In the genomic region with DNA sequence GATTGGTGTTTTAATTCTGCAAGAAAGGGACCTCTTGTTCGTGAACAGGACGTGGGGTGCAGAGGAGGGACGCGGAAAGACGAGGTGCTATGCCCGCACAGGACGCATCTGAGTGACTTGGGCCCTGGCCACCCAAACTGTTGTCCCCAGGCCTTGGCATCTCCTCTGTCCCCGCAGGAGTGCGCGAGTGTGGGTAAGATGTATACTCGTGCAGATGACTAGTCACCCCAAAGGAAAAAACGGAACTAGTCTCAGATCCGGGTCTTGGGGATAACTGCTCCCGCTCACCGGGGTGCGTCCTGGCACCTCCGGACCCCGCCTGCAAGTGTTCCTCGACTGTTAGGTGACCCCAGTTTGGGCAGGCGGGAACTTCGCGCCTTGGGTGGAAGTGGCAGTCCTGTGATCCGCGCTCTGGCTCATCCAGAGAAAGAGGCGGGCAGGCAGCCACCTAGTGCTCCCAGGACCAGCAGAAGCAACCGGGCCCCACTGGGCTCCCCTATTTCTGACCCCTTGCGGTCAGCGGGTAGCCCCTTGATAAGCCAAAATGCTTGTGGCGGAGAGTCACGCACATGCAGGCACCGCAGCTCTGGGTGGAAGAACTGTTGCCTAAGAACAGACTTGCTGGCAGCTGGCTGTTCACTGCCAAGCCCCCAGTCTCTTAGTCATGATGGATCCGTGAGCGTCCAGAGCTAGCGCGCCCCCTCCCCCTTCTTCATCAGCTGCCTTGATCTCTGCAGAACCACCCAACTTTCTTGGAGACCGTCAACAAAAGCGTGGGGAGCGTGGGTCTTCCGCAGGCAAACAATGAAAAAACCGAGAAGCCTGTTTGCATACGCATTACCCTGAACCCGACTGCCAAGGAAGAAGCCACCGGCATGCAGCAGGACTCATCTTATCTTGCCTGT, we compare ENCODE assay signal across 10 mouse cellular contexts.
DNase-seq lines count a peak whose midpoint lies in the region; ATAC-seq lines count a peak whose summit lies in the region.
"Had no signal": no experiment of that assay in that cellular context is flagged by ENCODE, and none has a peak within 500 bp of the region (broad histone marks: within the 10 kb centered on the region; RNA-seq: fewer than 3 reads in every experiment).

No protein-coding gene starts in this region.

- ATAC-seq in heart, embryonic 12.5 days (ENCODE audit: insufficient number of reproducible peaks, low FRiP score), result peak; percentile 67
- ATAC-seq in forebrain, embryonic 11.5 days (replicated peaks; ENCODE audit: low FRiP score), result peak; percentile 75
- ATAC-seq in intestine, embryonic 14.5 days (replicated peaks; ENCODE audit: low FRiP score, low TSS enrichment, low read depth), result peak; percentile 53; the same call in 1 of the 2 replicates
- ATAC-seq in midbrain, embryonic 13.5 days, result peak; percentile 83
- ATAC-seq: Patski had no signal

- H3K27me3 ChIP-seq in heart, embryonic 12.5 days (replicated peaks), result 0 out of 2 replicates have a peak, but pooled peaks cover 2% of the 10 kb centered on the region
- H3K27me3 ChIP-seq in forebrain, embryonic 11.5 days (ENCODE audit: control insufficient read depth, insufficient read depth, low read length), result no peaks in the 10 kb centered on the region
- H3K27me3 ChIP-seq in intestine, embryonic 14.5 days (replicated peaks; ENCODE audit: control insufficient read depth, insufficient read depth, low read length), result peaks cover 31% of the 10 kb centered on the region
- H3K27me3 ChIP-seq in midbrain, embryonic 13.5 days, result peaks cover 17% of the 10 kb centered on the region
- H3K27me3 ChIP-seq: Patski had no signal

- no peaks in the 10 kb centered on the region; the same call in 1 of the 2 replicates for H3K4me1 ChIP-seq in heart, embryonic 12.5 days (replicated peaks)
- H3K4me1 ChIP-seq in forebrain, embryonic 11.5 days (replicated peaks; ENCODE audit: control insufficient read depth, insufficient read depth, low read length), result peaks cover 6% of the 10 kb centered on the region
- peaks cover 10% of the 10 kb centered on the region; the same call in 1 of the 2 replicates for H3K4me1 ChIP-seq in intestine, embryonic 14.5 days (replicated peaks; ENCODE audit: control insufficient read depth, insufficient read depth, low read length)
- H3K4me1 ChIP-seq in midbrain, embryonic 13.5 days (replicated peaks), result peaks cover 18% of the 10 kb centered on the region

- H3K4me2 ChIP-seq in heart, embryonic 12.5 days, result peak overlapping the region; percentile 76
- peak overlapping the region; percentile 62 for H3K4me2 ChIP-seq in forebrain, embryonic 11.5 days (ENCODE audit: low read depth, low read length, severe bottlenecking)
- H3K4me2 ChIP-seq in intestine, embryonic 14.5 days (ENCODE audit: low read length), result peak overlapping the region; percentile 88
- H3K4me2 ChIP-seq in midbrain, embryonic 13.5 days (replicated peaks), result peak overlapping the region; percentile 89

- H3K36me3 ChIP-seq in heart, embryonic 12.5 days, result no peaks in the 10 kb centered on the region
- H3K36me3 ChIP-seq in forebrain, embryonic 11.5 days (ENCODE audit: control insufficient read depth, insufficient read depth, low read length), result no peaks in the 10 kb centered on the region
- H3K36me3 ChIP-seq in intestine, embryonic 14.5 days (ENCODE audit: control insufficient read depth, insufficient read depth, low read length), result no peaks in the 10 kb centered on the region
- H3K36me3 ChIP-seq in midbrain, embryonic 13.5 days, result no peaks in the 10 kb centered on the region

- DNase-seq in heart, adult 9 months (ENCODE audit: low spot score in 2 of 2), result no peak
- peak; percentile 78 for DNase-seq in R1 (ENCODE audit: low read depth, low spot score)
- DNase-seq in forebrain, embryonic 11.5 days (ENCODE audit: low spot score), result peak; percentile 78
- peak; percentile 75 for DNase-seq in intestine, embryonic 14.5 days (ENCODE audit: low spot score)
- DNase-seq in thymus, postnatal 4 days, result no peak
- DNase-seq in layer of hippocampus, postnatal 25 days (ENCODE audit: extremely low spot score in 1 of 2, low spot score in 1 of 2), result no peak

- no peak overlapping the region for H3K27ac ChIP-seq in heart, embryonic 12.5 days (ENCODE audit: poor library complexity, severe bottlenecking)
- 0 out of 2 replicates have a peak overlapping the region, but pooled peaks have one; percentile 4 for H3K27ac ChIP-seq in forebrain, embryonic 11.5 days (ENCODE audit: low read depth, low read length)
- no peak overlapping the region for H3K27ac ChIP-seq in intestine, embryonic 14.5 days (ENCODE audit: low read depth)
- peak overlapping the region; percentile 61; the same call in 1 of the 2 replicates for H3K27ac ChIP-seq in midbrain, embryonic 13.5 days
- H3K27ac ChIP-seq: heart, adult 2 months had no signal

- under 1% methylated on average over 43 of the region's 43 CpGs for WGBS in heart, embryonic 12.5 days
- WGBS in forebrain, embryonic 11.5 days, result under 1% methylated on average over 43 of the region's 43 CpGs
- 2% methylated on average over 43 of the region's 43 CpGs for WGBS in intestine, embryonic 14.5 days
- under 1% methylated on average over 43 of the region's 43 CpGs for whole genome bisulfite sequencing in midbrain, embryonic 13.5 days

- H3K9ac ChIP-seq in heart, embryonic 12.5 days, result peak overlapping the region; percentile 64
- H3K9ac ChIP-seq in forebrain, embryonic 11.5 days (ENCODE audit: low read length), result peak overlapping the region; percentile 60
- H3K9ac ChIP-seq in intestine, embryonic 14.5 days (ENCODE audit: low read length), result peak overlapping the region; percentile 20; the same call in 1 of the 2 replicates
- H3K9ac ChIP-seq in midbrain, embryonic 13.5 days (replicated peaks), result peak overlapping the region; percentile 39

- H3K4me3 ChIP-seq in heart, embryonic 12.5 days, result peak overlapping the region; percentile 41
- peak overlapping the region; percentile 34 for H3K4me3 ChIP-seq in forebrain, embryonic 11.5 days (ENCODE audit: low read depth, low read length)
- H3K4me3 ChIP-seq in intestine, embryonic 14.5 days (ENCODE audit: low read depth, low read length), result peak overlapping the region; percentile 36
- H3K4me3 ChIP-seq in midbrain, embryonic 13.5 days (replicated peaks), result peak overlapping the region; percentile 44
- H3K4me3 ChIP-seq: heart, adult 2 months had no signal

- H3K9me3 ChIP-seq in heart, embryonic 12.5 days (replicated peaks), result no peaks in the 10 kb centered on the region
- H3K9me3 ChIP-seq in forebrain, embryonic 11.5 days (ENCODE audit: control insufficient read depth, low read length), result no peaks in the 10 kb centered on the region
- H3K9me3 ChIP-seq in intestine, embryonic 14.5 days (ENCODE audit: control insufficient read depth, low read length), result no peaks in the 10 kb centered on the region
- H3K9me3 ChIP-seq in midbrain, embryonic 13.5 days, result no peaks in the 10 kb centered on the region

Comparison
In these comparisons a context has a peak if more than half of its experiments do, and no peak if none do; other contexts are left out.
1. H3K27ac ChIP-seq: peak in forebrain, embryonic 11.5 days (single experiment) and midbrain, embryonic 13.5 days (single experiment); none in heart, embryonic 12.5 days (single experiment) and intestine, embryonic 14.5 days (single experiment).
2. DNase-seq: peak in R1 (single experiment), forebrain, embryonic 11.5 days (single experiment) and intestine, embryonic 14.5 days (single experiment); none in heart, adult 9 months (0 of 2), thymus, postnatal 4 days (single experiment) and layer of hippocampus, postnatal 25 days (0 of 2).
3. Peak in every context shown above with its lines, with median percentiles within 50 percentile points of each other: ATAC-seq, H3K4me2 ChIP-seq, H3K4me3 ChIP-seq and H3K9ac ChIP-seq.